Mouse (Mus musculus): ENCODE data around the gene Prc1.

DNA sequence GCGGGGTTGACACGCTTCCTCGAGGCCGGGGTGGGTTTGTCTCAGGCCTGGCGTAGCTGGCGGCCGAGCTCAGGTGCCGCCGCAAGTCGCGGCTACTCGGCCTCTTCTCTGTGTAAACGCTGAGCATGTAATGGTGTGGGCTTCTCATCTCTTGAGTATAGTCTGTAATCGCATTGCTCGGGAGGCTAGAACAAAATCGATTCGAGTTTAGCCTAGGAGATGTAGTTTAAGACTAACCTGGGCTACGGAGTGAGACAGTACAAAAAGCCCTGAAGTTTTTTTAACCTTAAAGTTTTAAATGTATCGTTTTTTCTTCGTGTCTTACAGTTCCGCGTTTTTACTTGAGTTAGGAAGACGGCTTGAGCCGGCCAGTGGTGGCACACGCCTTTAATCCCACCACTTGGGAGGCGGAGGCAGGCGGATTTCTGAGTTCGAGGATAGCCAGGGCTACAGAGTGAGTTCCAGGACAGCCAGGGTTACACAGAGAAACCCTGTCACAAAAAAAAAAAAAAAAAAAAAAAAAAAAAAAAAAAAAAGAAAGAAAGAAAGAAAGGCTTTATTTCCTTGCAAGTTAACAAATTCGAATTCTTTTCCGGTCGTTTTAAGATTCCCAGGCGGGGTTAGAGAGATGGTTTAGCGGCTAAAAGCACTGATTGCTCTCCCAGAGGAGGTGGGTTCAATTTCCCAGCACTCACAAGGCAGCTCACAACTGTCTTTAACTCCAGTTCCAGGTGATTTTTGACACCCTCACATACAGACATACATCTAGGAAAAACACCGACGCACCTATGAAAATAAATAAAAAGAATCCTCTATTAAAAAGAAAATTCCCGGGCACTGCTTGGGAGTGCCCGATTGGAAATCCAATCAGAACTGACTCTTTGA is 756 bp downstream of the Prc1 start:
- no peak for TF ChIP-seq MYOG (IDR thresholded peaks at IDR 0.05; ENCODE audit: control insufficient read depth, extremely low read depth, insufficient read length)
- no peak for TF ChIP-seq CTCF (IDR thresholded peaks at IDR 0.05; ENCODE audit: control insufficient read depth, insufficient read depth, insufficient read length)
- TF ChIP-seq USF1 (IDR thresholded peaks at IDR 0.05; ENCODE audit: low read depth): no peak
- no peak for TF ChIP-seq MAX (IDR thresholded peaks at IDR 0.05)
- TF ChIP-seq FOSL1 (IDR thresholded peaks at IDR 0.05; ENCODE audit: insufficient read depth, low read length, poor library complexity, severe bottlenecking): no peak

Measured in C2C12 (cell line).